Mouse (Mus musculus): Measurements from ENCODE around the gene Tiparp. TPM values are rescaled to one million over a fixed set of nuclear protein-coding genes. Genes with fewer than 3 reads are reported as not detected.

Tiparp gene
- 14.2 and 18.8 TPM in 2 replicates for polyA plus RNA-seq (2015; fragmentation: Nextera tagmentation; extraction: Ambion mirVana)

DNA sequence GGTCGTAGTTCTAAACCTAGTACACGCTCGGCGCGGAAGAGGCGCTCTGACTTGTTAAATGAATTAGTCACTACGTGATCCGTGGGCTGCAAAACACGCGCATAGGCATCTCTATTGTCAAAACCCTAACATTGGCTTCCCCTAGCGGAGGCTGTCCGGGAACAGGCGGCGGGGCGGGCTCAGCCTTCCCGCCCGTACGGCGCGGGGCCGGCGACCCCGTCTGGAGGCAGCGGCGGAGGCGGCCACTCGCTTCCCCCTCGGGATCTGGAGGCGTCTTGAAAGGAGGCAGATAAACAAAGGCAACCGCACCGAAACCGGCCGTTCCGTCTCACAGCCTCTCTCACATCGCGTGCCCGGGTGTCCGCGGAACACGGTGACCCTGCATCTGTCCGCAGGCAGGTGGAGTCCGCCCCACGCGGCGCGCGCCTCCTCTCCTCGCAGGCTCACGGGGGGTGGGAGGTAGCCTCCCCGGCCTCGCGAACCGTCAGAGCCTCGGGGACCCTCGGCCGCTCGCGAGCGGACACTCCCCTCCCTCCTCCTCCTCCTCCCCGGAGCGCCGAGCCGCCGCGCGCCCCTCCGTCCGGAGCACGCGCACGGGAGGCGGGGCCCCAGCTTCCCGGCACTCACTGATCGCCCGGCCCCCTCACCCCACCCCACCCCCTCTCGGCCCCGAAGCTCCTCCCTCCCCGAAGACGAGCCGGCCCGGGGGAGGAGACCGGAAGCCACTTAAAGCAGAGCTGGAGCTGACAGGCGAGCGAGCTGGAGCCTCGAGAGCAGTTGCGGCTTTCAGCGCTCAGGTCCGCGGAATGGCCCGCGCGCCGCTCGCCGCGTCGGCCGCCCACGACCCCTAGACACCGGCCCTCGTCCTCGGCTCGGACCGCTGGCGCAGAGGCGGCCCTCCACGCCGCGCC is at the start of gene Tiparp:
Gene Tiparp (plus strand): TSS at position 720 of the 911 bp plus-strand sequence.

Other genes with a start within 250 kb of the Tiparp start
- gene Ssr3, start 135.8 kb upstream of the Tiparp start, polyA plus RNA-seq (2015; fragmentation: Nextera tagmentation; extraction: Ambion mirVana), result 101 and 119 TPM in 2 replicates
- 1.9 and 2.3 TPM in 2 replicates for gene Lekr1, start 137.8 kb downstream of the Tiparp start, polyA plus RNA-seq (2015; fragmentation: Nextera tagmentation; extraction: Ambion mirVana)

Data from spleen, postnatal 0 days (tissue).